Mouse (Mus musculus) G1E (cell line): Measurements from ENCODE around the gene Lsm14a.

Experiments used
- CTCF ChIP-seq: IDR thresholded peaks from 2 replicates; pipeline ENCODE4 v1.5.1; 2012; ENCODE audit warnings: low read depth, low read length, inconsistent platforms, mixed read lengths
- POLR2AphosphoS5 ChIP-seq: IDR thresholded peaks from 2 replicates; pipeline ENCODE4 v1.6.1; 2012; ENCODE audit warnings: low read depth, low read length, inconsistent platforms; ENCODE audit not compliant: insufficient replicate concordance
- TAL1 ChIP-seq: conservative IDR thresholded peaks from 2 replicates; pipeline ENCODE4 v1.6.1; 2012; ENCODE audit warnings: low read depth, low read length, inconsistent platforms, mixed read lengths

GRCm38 (mm10) chr7:34391711-34392110 is 1.4 kb downstream of the Lsm14a start:
- no peak for TF ChIP-seq CTCF
- no peak for TF ChIP-seq TAL1
- TF ChIP-seq POLR2AphosphoS5, result no peak
